Mouse (Mus musculus) neural tube, embryonic 13.5 days (tissue): ENCODE data around the gene Syngr4. TPM values are rescaled to one million over a fixed set of nuclear protein-coding genes. Genes with fewer than 3 reads are reported as not detected.

Source experiments
- ATAC-seq: fragments of 200-750 bp; cut with Nextera tagmentation; 2 replicates; pipeline ENCODE4 v1.8.0; 2017; ENCODE audit warnings: low read depth, mild to moderate bottlenecking, moderate TSS enrichment, moderate library complexity
- H3K27ac ChIP-seq: fragments of 300-500 bp; sonication (generic); replicated peaks from 2 replicates; pipeline ENCODE4 v1.5.1; 2015; ENCODE audit warnings: moderate library complexity, mild to moderate bottlenecking, inconsistent platforms
- H3K27me3 ChIP-seq: fragments of 300-500 bp; sonication (generic); 2 replicates; pipeline ENCODE4 v1.6.1; 2015; ENCODE audit warnings: mild to moderate bottlenecking, inconsistent platforms
- H3K36me3 ChIP-seq: fragments of 300-500 bp; sonication (generic); 2 replicates; pipeline ENCODE4 v1.6.1; 2015; ENCODE audit warnings: mild to moderate bottlenecking, inconsistent platforms
- H3K4me1 ChIP-seq: fragments of 300-500 bp; sonication (generic); replicated peaks from 2 replicates; pipeline ENCODE4 v1.6.1; 2015; ENCODE audit warnings: inconsistent platforms
- H3K4me2 ChIP-seq: fragments of 300-500 bp; sonication (generic); 2 replicates; pipeline ENCODE4 v1.6.1; 2015; ENCODE audit warnings: inconsistent platforms, mild to moderate bottlenecking, moderate library complexity
- H3K4me3 ChIP-seq: fragments of 300-500 bp; sonication (generic); 2 replicates; pipeline ENCODE4 v1.5.1; 2015; ENCODE audit warnings: mild to moderate bottlenecking, inconsistent platforms
- H3K9ac ChIP-seq: fragments of 300-500 bp; sonication (generic); 2 replicates; pipeline ENCODE4 v1.6.1; 2015; ENCODE audit warnings: moderate library complexity, mild to moderate bottlenecking, inconsistent platforms
- H3K9me3 ChIP-seq: fragments of 300-500 bp; sonication (generic); 2 replicates; pipeline ENCODE4 v1.6.1; 2016; ENCODE audit warnings: inconsistent platforms
- WGBS: fragments of 180-500 bp; shearing (Covaris S2); methylation state at CpG from one replicate; pipeline ENCODE4 v1.1.7; 2015; 5-methylcytosine and 5-hydroxymethylcytosine counted together
- polyA plus RNA-seq: library from polyadenylated mRNA; unstranded; fragments of >200 nt; fragmentation: Nextera tagmentation; extraction: Ambion mirVana; gene quantifications from 2 replicates; pipeline ENCODE4 v1.2.1, GENCODE M21; 2015

Gene Syngr4
- polyA plus RNA-seq, 1 experiment from 2014 or later: not detected

GRCm38 (mm10) chr7:45876895-45877294 is 19.6 kb downstream of the Syngr4 start:
- 96% methylated on average over 7 of the region's 7 CpGs for WGBS
- H3K27me3 ChIP-seq: no peaks in the 10 kb centered on the region
- H3K4me3 ChIP-seq: no peak overlapping the region
- H3K9me3 ChIP-seq: no peaks in the 10 kb centered on the region
- H3K9ac ChIP-seq: no peak overlapping the region
- H3K4me2 ChIP-seq: no peak overlapping the region
- no peak overlapping the region for H3K27ac ChIP-seq
- peaks cover 18% of the 10 kb centered on the region for H3K4me1 ChIP-seq
- ATAC-seq: no peak
- H3K36me3 ChIP-seq: peaks cover 75% of the 10 kb centered on the region

GRCm38 (mm10) chr7:45873061-45873947 is 23.2 kb downstream of the Syngr4 start:
- 2% methylated on average over 28 of the region's 28 CpGs for WGBS
- Histone ChIP-seq H3K4me2 (peak overlapping the region; percentile 76), H3K27me3 (peaks cover 26% of the 10 kb centered on the region), H3K36me3 (peaks cover 39% of the 10 kb centered on the region), H3K4me1 (peaks cover 50% of the 10 kb centered on the region), H3K9ac (peak overlapping the region; percentile 98), H3K4me3 (peak overlapping the region; percentile 87), H3K9me3 (no peaks in the 10 kb centered on the region), H3K27ac (peak overlapping the region; percentile 89)
- peak; percentile 36 for ATAC-seq

GRCm38 (mm10) chr7:45872624-45873023 is 23.9 kb downstream of the Syngr4 start, which contains the start of gene Kdelr1:
TSS of gene Kdelr1 (plus strand) at chr7:45872772.
- Histone ChIP-seq H3K4me1 (peaks cover 57% of the 10 kb centered on the region), H3K4me3 (peak within 1 kb of the TSS; percentile 87), H3K36me3 (peaks cover 34% of the 10 kb centered on the region), H3K9me3 (no peaks in the 10 kb centered on the region), H3K9ac (peak within 1 kb of the TSS; percentile 98), H3K27ac (peak within 1 kb of the TSS; percentile 89), H3K4me2 (peak within 1 kb of the TSS; percentile 76), H3K27me3 (peaks cover 32% of the 10 kb centered on the region)
- peak; percentile 61 for ATAC-seq
- WGBS: under 1% methylated on average over 18 of the region's 18 CpGs

GRCm38 (mm10) chr7:45870282-45871058 is 26.0 kb downstream of the Syngr4 start:
- H3K27me3 ChIP-seq: peaks cover 40% of the 10 kb centered on the region
- H3K36me3 ChIP-seq: peaks cover 12% of the 10 kb centered on the region
- peak overlapping the region; percentile 87 for H3K9ac ChIP-seq
- H3K4me2 ChIP-seq: peak overlapping the region; percentile 64
- H3K27ac ChIP-seq: peak overlapping the region; percentile 49
- peak overlapping the region; percentile 44 for H3K4me3 ChIP-seq
- ATAC-seq: peak; percentile 13; the same call in 1 of the 2 replicates
- WGBS: under 1% methylated on average over 30 of the region's 30 CpGs
- no peaks in the 10 kb centered on the region for H3K9me3 ChIP-seq
- peaks cover 75% of the 10 kb centered on the region for H3K4me1 ChIP-seq

GRCm38 (mm10) chr7:45869787-45870186 is 26.7 kb downstream of the Syngr4 start:
- H3K4me1 ChIP-seq: peaks cover 71% of the 10 kb centered on the region
- peaks cover 43% of the 10 kb centered on the region for H3K27me3 ChIP-seq
- 4% methylated on average over 14 of the region's 14 CpGs for WGBS
- peak overlapping the region; percentile 44 for H3K4me3 ChIP-seq
- H3K27ac ChIP-seq: peak overlapping the region; percentile 49; the same call in 1 of the 2 replicates
- peak overlapping the region; percentile 64 for H3K4me2 ChIP-seq
- peaks cover 8% of the 10 kb centered on the region for H3K36me3 ChIP-seq
- H3K9me3 ChIP-seq: no peaks in the 10 kb centered on the region
- ATAC-seq: no peak
- H3K9ac ChIP-seq: peak overlapping the region; percentile 87

GRCm38 (mm10) chr7:45869107-45869670 is 27.3 kb downstream of the Syngr4 start:
- H3K4me1 ChIP-seq: peaks cover 65% of the 10 kb centered on the region
- 17% methylated on average over 8 of the region's 8 CpGs for WGBS
- H3K9me3 ChIP-seq: no peaks in the 10 kb centered on the region

GRCm38 (mm10) chr7:45867871-45868270 is 28.6 kb downstream of the Syngr4 start:
- H3K4me2 ChIP-seq: peak overlapping the region; percentile 64
- no peak overlapping the region for H3K27ac ChIP-seq
- H3K9me3 ChIP-seq: no peaks in the 10 kb centered on the region
- H3K27me3 ChIP-seq: peaks cover 43% of the 10 kb centered on the region
- H3K4me1 ChIP-seq: peaks cover 57% of the 10 kb centered on the region
- H3K36me3 ChIP-seq: no peaks in the 10 kb centered on the region
- no peak for ATAC-seq
- peak overlapping the region; percentile 87; the same call in 1 of the 2 replicates for H3K9ac ChIP-seq
- H3K4me3 ChIP-seq: peak overlapping the region; percentile 44
- 4% methylated on average over 2 of the region's 2 CpGs for WGBS

More at GRCm38 (mm10) chr7:45869107-45869670, 27.3 kb downstream of the Syngr4 start:
- Histone ChIP-seq H3K4me3 (peak overlapping the region; percentile 44), H3K9ac (peak overlapping the region; percentile 87), H3K36me3 (peaks cover 2% of the 10 kb centered on the region; the same call in 1 of the 2 replicates), H3K27me3 (peaks cover 43% of the 10 kb centered on the region), H3K27ac (peak overlapping the region; percentile 49; the same call in 1 of the 2 replicates), H3K4me2 (peak overlapping the region; percentile 64)
- no peak for ATAC-seq

GRCm38 (mm10) chr7:45865925-45866910 is 30.3 kb downstream of the Syngr4 start:
- peaks cover 37% of the 10 kb centered on the region for H3K27me3 ChIP-seq
- peak overlapping the region; percentile 56 for H3K4me3 ChIP-seq
- under 1% methylated on average over 117 of the region's 117 CpGs for WGBS
- peak; percentile 42 for ATAC-seq
- peak overlapping the region; percentile 69 for H3K27ac ChIP-seq
- H3K4me2 ChIP-seq: peak overlapping the region; percentile 64
- peaks cover 59% of the 10 kb centered on the region for H3K4me1 ChIP-seq
- H3K9me3 ChIP-seq: no peaks in the 10 kb centered on the region
- no peaks in the 10 kb centered on the region for H3K36me3 ChIP-seq
- peak overlapping the region; percentile 87 for H3K9ac ChIP-seq

- 53% methylated on average over 3 of the region's 3 CpGs for WGBS
- peaks cover 26% of the 10 kb centered on the region for H3K27me3 ChIP-seq
- H3K4me2 ChIP-seq: no peak overlapping the region
- no peak overlapping the region for H3K4me3 ChIP-seq
- no peak overlapping the region for H3K27ac ChIP-seq
- H3K9me3 ChIP-seq: no peaks in the 10 kb centered on the region
- peaks cover 52% of the 10 kb centered on the region for H3K4me1 ChIP-seq
- no peak overlapping the region for H3K9ac ChIP-seq
- no peak for ATAC-seq
- H3K36me3 ChIP-seq: no peaks in the 10 kb centered on the region
Observed at GRCm38 (mm10) chr7:45864435-45864834, 32.1 kb downstream of the Syngr4 start.

- no peak overlapping the region for H3K4me3 ChIP-seq
- H3K4me1 ChIP-seq: peaks cover 40% of the 10 kb centered on the region
- 85% methylated on average over 7 of the region's 7 CpGs for WGBS
- ATAC-seq: no peak
- H3K9me3 ChIP-seq: no peaks in the 10 kb centered on the region
- no peak overlapping the region for H3K27ac ChIP-seq
- peaks cover 28% of the 10 kb centered on the region for H3K27me3 ChIP-seq
- no peak overlapping the region for H3K4me2 ChIP-seq
- no peak overlapping the region for H3K9ac ChIP-seq
- no peaks in the 10 kb centered on the region for H3K36me3 ChIP-seq
Observed at GRCm38 (mm10) chr7:45862804-45863203, 33.7 kb downstream of the Syngr4 start.

- WGBS: 69% methylated on average over 4 of the region's 4 CpGs
- Histone ChIP-seq H3K27ac (no peak overlapping the region), H3K27me3 (peaks cover 47% of the 10 kb centered on the region), H3K4me3 (no peak overlapping the region), H3K4me1 (peaks cover 33% of the 10 kb centered on the region), H3K4me2 (no peak overlapping the region), H3K9me3 (no peaks in the 10 kb centered on the region), H3K9ac (no peak overlapping the region), H3K36me3 (no peaks in the 10 kb centered on the region)
- ATAC-seq: no peak
Observed at GRCm38 (mm10) chr7:45859008-45859407, 37.5 kb downstream of the Syngr4 start.
